In the genomic region with DNA sequence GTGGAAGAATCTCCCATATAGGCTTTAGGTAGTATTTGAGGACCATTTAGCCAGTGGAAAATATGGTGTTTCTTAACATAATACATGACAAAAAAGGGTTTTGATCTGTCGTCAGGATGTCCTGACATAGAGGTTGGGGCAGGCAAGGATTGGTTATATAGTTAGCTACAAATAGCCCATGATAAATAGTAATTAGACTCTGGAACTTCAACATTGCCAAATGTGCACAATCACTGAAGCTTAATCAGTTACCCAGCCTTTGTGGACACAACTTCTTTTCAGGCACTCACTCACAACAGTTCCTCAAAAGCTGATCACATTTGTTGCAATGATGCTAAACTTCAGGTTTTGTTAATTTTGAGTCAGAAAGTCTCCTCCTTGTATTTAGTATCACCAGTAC, we compare ENCODE assay signal across 16 mouse cellular contexts.
"Had no signal": no experiment of that assay in that cellular context is flagged by ENCODE, and none has a peak within 500 bp of the region (broad histone marks: within the 10 kb centered on the region; RNA-seq: fewer than 3 reads in every experiment).

No protein-coding gene starts in this region.

- H3K36me3 ChIP-seq: neural tube, embryonic 13.5 days; neural tube, embryonic 15.5 days; stomach, embryonic 15.5 days had no signal

- H3K9ac ChIP-seq: neural tube, embryonic 13.5 days; neural tube, embryonic 15.5 days; stomach, embryonic 15.5 days had no signal

- H3K4me2 ChIP-seq: neural tube, embryonic 13.5 days; neural tube, embryonic 15.5 days; stomach, embryonic 15.5 days had no signal

- H3K4me1 ChIP-seq: neural tube, embryonic 13.5 days; neural tube, embryonic 15.5 days; stomach, embryonic 15.5 days had no signal

- H3K9me3 ChIP-seq: neural tube, embryonic 13.5 days; neural tube, embryonic 15.5 days; stomach, embryonic 15.5 days had no signal

- H3K27ac ChIP-seq: neural tube, embryonic 13.5 days; neural tube, embryonic 15.5 days; stomach, embryonic 15.5 days; stomach, postnatal 0 days had no signal

- H3K27me3 ChIP-seq: neural tube, embryonic 13.5 days; neural tube, embryonic 15.5 days; stomach, embryonic 15.5 days had no signal

- H3K4me3 ChIP-seq: neural tube, embryonic 13.5 days; neural tube, embryonic 15.5 days; stomach, embryonic 15.5 days had no signal

- DNase-seq: retina, postnatal 1 day; right cerebral cortex, adult 18-20 months; right cerebral cortex, postnatal 14 days; right cerebral cortex, postnatal 25 days; right cerebral cortex, postnatal 4 days; spleen, adult 18-20 months; thymus, adult 18-20 months; thymus, adult 2 months; thymus, postnatal 14 days; thymus, postnatal 25 days; thymus, postnatal 36 days; thymus, postnatal 4 days had no signal
